Mouse (Mus musculus) kidney, postnatal 0 days (tissue): ENCODE data around the gene Mpzl1. TPM values are rescaled to one million over a fixed set of nuclear protein-coding genes. Genes with fewer than 3 reads are reported as not detected.
A peak's percentile ranks its signal among the peaks of the same experiment; 100 is the strongest.

Experiments
- ATAC-seq: fragments of 200-750 bp; cut with Nextera tagmentation; replicated peaks from 2 replicates; pipeline ENCODE4 v1.8.0; 2017; ENCODE audit warnings: low read depth, moderate number of reproducible peaks, moderate TSS enrichment, moderate library complexity; ENCODE audit not compliant: low FRiP score
- DNase-seq: peaks from one replicate; pipeline ENCODE4 v3.0.0-alpha.2; 2016; ENCODE audit warnings: low spot score
- H3K27ac ChIP-seq: fragments of 300-500 bp; sonication (generic); 2 replicates; pipeline ENCODE4 v1.5.1; 2014; ENCODE audit warnings: mild to moderate bottlenecking
- H3K27me3 ChIP-seq: fragments of 300-500 bp; sonication (generic); 2 replicates; pipeline ENCODE4 v1.6.1; 2014; ENCODE audit warnings: low read length, mixed read lengths; ENCODE audit not compliant: insufficient read depth
- H3K36me3 ChIP-seq: fragments of 300-500 bp; sonication (generic); 2 replicates; pipeline ENCODE4 v1.6.1; 2014; ENCODE audit warnings: low read length, mixed read lengths; ENCODE audit not compliant: insufficient read depth
- H3K4me1 ChIP-seq: fragments of 300-500 bp; sonication (generic); replicated peaks from 2 replicates; pipeline ENCODE4 v1.6.1; 2014; ENCODE audit warnings: antibody characterized with exemption, low read length, mixed read lengths; ENCODE audit not compliant: insufficient read depth
- H3K4me2 ChIP-seq: fragments of 300-500 bp; sonication (generic); 2 replicates; pipeline ENCODE4 v1.6.1; 2014; ENCODE audit warnings: mild to moderate bottlenecking, low read length, moderate library complexity, mixed read lengths
- H3K4me3 ChIP-seq: fragments of 300-500 bp; sonication (generic); replicated peaks from 2 replicates; pipeline ENCODE4 v1.5.1; 2014; ENCODE audit warnings: low read depth, low read length
- H3K9ac ChIP-seq: fragments of 300-500 bp; sonication (generic); 2 replicates; pipeline ENCODE4 v1.6.1; 2014; ENCODE audit warnings: low read depth, low read length
- H3K9me3 ChIP-seq: fragments of 300-500 bp; sonication (generic); replicated peaks from 2 replicates; pipeline ENCODE4 v1.6.1; 2016; ENCODE audit warnings: low read length, inconsistent platforms, mixed read lengths
- CTCF ChIP-seq: IDR thresholded peaks from 2 replicates; pipeline ENCODE4 v1.5.1; 2016; ENCODE audit warnings: antibody characterized with exemption, low read depth, mild to moderate bottlenecking, moderate library complexity
- WGBS: fragments of 180-500 bp; shearing (Covaris S2); extraction: QIAGEN DNeasy Blood & Tissue Kit; methylation state at CpG from one replicate; pipeline ENCODE4 v1.1.7; 2014; 5-methylcytosine and 5-hydroxymethylcytosine counted together
- polyA plus RNA-seq: library from polyadenylated mRNA; unstranded; fragments of >200 nt; fragmentation: Nextera tagmentation; extraction: Ambion mirVana; gene quantifications from 2 replicates; pipeline ENCODE4 v1.2.1, GENCODE M21; 2015

The Mpzl1 gene
- polyA plus RNA-seq, 1 experiment from 2014 or later, result 186 TPM

DNA sequence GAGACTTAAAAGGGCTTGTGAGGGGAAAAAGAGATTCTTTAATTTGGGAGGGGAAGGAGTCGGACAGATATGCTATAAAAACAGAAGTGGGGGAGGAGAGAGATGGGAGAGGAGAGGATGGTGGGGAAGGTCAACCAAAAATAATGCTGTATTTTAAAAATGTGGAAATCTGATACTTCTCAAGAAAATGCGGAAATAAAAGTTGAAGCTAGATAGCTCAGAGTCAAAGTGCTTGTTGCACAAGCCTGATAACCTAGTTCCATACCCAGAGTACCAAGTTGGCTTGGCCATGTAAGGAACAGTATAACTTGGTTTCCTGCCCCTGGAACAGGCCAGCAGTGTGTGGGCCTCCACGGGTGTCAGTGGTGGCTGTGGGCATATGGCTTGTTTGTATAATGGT lies 19.5 kb downstream of the Mpzl1 start:
- H3K27me3 ChIP-seq, result no peaks in the 10 kb centered on the region
- no peak overlapping the region for H3K9ac ChIP-seq
- DNase-seq (no peak), ATAC-seq (no peak)
- no peak overlapping the region for H3K4me2 ChIP-seq
- H3K4me1 ChIP-seq, result peaks cover 23% of the 10 kb centered on the region; the same call in 1 of the 2 replicates
- no peak overlapping the region for H3K27ac ChIP-seq
- no peak for TF ChIP-seq CTCF
- no peak overlapping the region for H3K4me3 ChIP-seq
- no peaks in the 10 kb centered on the region for H3K9me3 ChIP-seq
- peaks cover 5% of the 10 kb centered on the region for H3K36me3 ChIP-seq
- WGBS, result 92% methylated on average over 3 of the region's 3 CpGs

DNA sequence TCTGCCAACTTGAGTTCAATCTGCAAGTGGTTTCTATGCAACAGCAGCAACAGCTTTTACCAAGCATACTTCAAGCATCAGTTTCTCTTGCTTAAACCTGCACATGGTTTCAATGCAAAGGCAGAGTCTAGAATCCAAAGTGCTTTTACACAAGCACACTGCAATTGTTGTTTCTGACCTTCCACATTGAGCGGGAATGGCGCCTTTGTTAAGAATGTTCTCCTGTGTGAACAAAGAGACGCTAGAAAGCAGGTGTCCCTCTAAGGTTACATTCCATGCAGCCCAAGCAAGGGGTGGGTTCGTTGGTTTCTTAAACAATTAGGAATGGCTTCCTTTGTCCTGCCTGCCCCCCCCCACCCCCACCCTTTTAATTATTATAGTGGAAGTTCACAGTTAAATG lies 20.4 kb downstream of the Mpzl1 start:
- Histone ChIP-seq H3K9me3 (no peaks in the 10 kb centered on the region), H3K4me2 (no peak overlapping the region), H3K4me1 (peaks cover 23% of the 10 kb centered on the region; the same call in 1 of the 2 replicates), H3K36me3 (peaks cover 5% of the 10 kb centered on the region), H3K4me3 (no peak overlapping the region), H3K27ac (no peak overlapping the region), H3K9ac (no peak overlapping the region), H3K27me3 (no peaks in the 10 kb centered on the region)
- ATAC-seq, result no peak
- TF ChIP-seq CTCF, result no peak
- 64% methylated on average over 4 of the region's 4 CpGs for WGBS
- DNase-seq, result no peak

DNA sequence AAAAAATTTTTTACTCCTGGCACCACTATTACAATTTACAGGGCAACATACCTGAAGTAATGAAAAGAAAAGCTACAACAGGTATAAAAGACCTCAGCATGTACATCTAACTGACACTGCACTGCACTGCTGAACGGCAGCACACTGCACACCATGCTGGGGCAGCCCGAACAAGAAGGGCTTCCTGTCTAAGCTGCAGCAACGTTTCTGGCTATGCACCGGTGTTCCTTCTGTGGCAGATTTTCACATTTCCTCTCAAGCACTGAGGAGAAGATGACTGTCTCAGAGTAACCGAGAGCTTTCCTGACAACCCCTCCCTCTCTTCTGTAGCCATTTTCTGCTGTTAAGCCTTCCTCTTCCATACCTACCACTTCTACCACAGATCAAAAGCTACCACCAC lies 21.6 kb downstream of the Mpzl1 start:
- Histone ChIP-seq H3K9ac (no peak overlapping the region), H3K36me3 (peaks cover 5% of the 10 kb centered on the region), H3K9me3 (no peaks in the 10 kb centered on the region), H3K27ac (0 out of 2 replicates have a peak overlapping the region, but pooled peaks have one; percentile 21), H3K4me2 (no peak overlapping the region), H3K4me1 (peaks cover 16% of the 10 kb centered on the region; the same call in 1 of the 2 replicates), H3K27me3 (no peaks in the 10 kb centered on the region), H3K4me3 (no peak overlapping the region)
- DNase-seq (no peak), ATAC-seq (no peak)
- WGBS, result 63% methylated on average over 5 of the region's 5 CpGs
- TF ChIP-seq CTCF, result no peak

DNA sequence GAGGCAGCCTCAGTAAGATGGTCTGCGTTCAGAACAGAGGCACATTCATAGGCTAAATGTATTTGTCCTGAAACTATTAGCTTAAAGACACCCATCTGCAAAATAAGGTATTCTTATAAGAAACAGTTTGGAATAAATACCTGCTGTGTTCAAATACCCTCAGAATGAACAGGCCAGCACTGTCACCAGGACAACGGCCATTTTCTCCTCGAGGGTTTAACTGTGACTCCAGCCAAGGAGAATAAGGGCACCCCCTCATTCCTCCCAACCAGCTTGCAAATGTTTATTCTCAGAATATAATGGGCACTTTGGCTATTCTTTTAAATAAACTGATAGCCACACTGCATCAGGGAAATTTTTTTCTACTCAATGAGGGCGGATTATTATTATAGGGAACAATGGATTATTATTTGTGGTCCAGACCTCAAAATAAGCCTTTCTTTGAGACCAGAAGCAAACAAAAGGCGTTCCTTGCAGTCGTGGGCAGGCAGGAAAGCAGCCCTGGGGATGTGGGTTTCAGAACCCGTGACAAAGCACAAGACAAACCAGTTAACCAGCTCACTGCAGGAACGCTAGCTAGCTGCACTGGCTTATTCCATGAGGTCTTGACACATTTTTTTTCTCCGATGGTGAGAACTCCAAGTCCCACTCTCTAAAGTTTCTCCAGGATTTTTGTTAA lies 23.9 kb downstream of the Mpzl1 start:
- no peak for TF ChIP-seq CTCF
- H3K36me3 ChIP-seq, result peaks cover 14% of the 10 kb centered on the region
- no peaks in the 10 kb centered on the region for H3K4me1 ChIP-seq
- no peaks in the 10 kb centered on the region for H3K9me3 ChIP-seq
- H3K27ac ChIP-seq, result peak overlapping the region; percentile 2; the same call in 1 of the 2 replicates
- no peak overlapping the region for H3K4me3 ChIP-seq
- 69% methylated on average over 9 of the region's 9 CpGs for WGBS
- H3K4me2 ChIP-seq, result no peak overlapping the region
- ATAC-seq, result no peak
- DNase-seq, result no peak
- no peak overlapping the region for H3K9ac ChIP-seq
- H3K27me3 ChIP-seq, result no peaks in the 10 kb centered on the region

DNA sequence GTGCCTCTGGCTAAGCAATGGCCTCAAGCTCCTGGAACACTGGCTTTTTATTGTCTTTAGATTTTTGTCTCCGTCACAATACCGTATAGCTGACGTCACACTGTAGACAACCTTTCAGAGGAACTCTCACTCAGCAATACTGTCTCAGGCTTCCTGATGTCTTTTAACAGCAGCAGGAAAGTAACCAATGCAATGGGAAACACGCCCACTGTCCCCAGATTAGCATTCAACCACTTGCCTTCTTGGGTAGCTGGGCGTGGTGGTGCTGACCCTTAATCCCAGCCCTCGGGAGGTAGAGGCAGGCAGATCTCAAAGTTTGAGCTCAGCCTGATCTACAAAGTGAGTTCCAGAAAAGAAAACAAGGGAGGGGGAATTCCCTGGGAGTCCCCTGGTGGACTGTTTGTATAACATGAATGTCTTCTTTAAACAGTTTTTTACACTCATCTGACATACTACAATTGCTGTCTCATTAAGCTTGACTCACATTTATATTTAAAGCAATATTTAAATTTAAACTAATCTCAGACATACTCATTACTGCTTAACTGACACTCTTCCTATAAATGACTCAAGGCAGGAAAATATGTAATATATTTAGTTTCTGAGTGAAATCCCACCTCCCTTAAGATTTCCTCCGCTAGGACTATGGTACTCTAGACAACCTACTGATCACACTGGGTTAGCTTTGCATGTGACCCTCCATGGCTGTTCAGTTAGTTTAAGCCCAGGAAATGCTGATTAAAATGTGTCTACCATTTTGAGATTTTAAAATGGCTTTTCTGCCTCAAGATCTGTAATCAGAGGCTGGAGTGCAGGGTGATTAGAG lies 24.6 kb downstream of the Mpzl1 start:
- peaks cover 16% of the 10 kb centered on the region for H3K36me3 ChIP-seq
- no peaks in the 10 kb centered on the region for H3K27me3 ChIP-seq
- no peak overlapping the region for H3K9ac ChIP-seq
- H3K4me1 ChIP-seq, result no peaks in the 10 kb centered on the region
- DNase-seq, result no peak
- no peak overlapping the region for H3K4me3 ChIP-seq
- no peaks in the 10 kb centered on the region for H3K9me3 ChIP-seq
- ATAC-seq, result no peak
- peak; percentile 12; the same call in 1 of the 2 replicates for TF ChIP-seq CTCF
- no peak overlapping the region for H3K27ac ChIP-seq
- no peak overlapping the region for H3K4me2 ChIP-seq
- 59% methylated on average over 7 of the region's 7 CpGs for WGBS

DNA sequence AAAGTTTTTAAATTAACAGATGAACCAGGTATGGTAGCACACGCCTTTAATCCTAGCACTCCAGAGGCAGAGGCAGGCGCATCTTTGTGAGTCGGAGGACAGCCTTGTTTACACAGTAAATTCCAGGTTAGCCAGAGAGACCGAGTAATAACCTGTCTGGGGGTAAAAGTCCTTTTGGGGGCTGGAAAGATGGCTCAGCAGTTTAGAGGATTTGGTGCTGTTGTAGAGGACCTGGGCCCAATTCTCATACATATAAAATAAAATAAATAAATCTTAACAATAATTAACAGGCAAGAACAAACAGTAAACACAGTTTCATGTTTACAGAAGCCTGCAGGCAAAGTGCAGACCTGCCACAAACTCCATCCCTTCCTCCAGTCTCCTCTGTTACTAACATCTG lies 25.4 kb downstream of the Mpzl1 start:
- H3K36me3 ChIP-seq, result peaks cover 24% of the 10 kb centered on the region
- H3K27ac ChIP-seq, result no peak overlapping the region
- WGBS, result 82% methylated on average over 4 of the region's 4 CpGs
- no peak overlapping the region for H3K4me2 ChIP-seq
- no peaks in the 10 kb centered on the region for H3K27me3 ChIP-seq
- no peak for DNase-seq
- no peak overlapping the region for H3K9ac ChIP-seq
- TF ChIP-seq CTCF, result no peak
- no peak overlapping the region for H3K4me3 ChIP-seq
- ATAC-seq, result no peak
- H3K9me3 ChIP-seq, result no peaks in the 10 kb centered on the region
- no peaks in the 10 kb centered on the region for H3K4me1 ChIP-seq
